Mouse (Mus musculus) frontal cortex, postnatal 36 days (tissue): ENCODE results near the gene Trmt1.

Experiments used
- DNase-seq, 2 experiments: peaks; one replicate each; pipeline ENCODE4 v3.0.0; 2022; ENCODE audit warnings: low spot score in 2 of 2

The Trmt1 gene

DNA sequence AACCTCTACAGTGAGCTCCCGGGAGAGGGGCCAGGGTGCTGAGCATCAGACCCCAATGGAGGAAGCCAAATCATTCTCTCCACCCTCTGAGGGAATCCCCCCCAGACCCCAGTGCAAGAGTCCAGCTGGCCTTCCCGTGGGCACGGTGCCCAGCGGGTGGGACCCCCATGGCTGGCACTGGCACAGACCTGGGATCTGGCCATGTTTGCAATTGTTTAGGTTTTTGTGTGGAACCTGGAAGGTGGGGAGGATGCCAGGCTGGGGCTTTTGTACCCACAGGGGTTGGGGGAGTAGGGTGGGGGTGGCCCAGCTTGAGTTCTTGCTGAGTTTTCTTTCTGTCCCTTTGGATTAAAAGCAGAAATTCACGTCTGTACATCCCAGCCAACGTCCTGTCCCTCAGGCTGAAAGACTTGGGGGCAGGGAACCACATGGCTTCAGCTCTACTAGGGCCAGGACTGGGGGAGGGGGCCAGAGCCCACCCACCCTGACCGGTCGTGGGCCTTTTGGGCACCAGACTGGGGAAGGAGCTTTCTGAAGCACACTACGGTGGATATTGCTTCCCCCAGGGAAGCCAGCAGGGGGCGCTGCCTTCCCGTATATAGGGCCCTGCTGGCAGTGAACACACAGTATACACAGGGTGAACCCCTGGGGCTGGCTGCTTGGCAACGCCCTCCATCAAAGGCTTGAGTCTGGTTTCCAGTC is 22.8 kb downstream of the Trmt1 start:
- peak; percentile 84 to 91 for DNase-seq

- DNase-seq: no peak
Observed at GRCm38 (mm10) chr8:84709931-84710330, 23.8 kb downstream of the Trmt1 start.

DNA sequence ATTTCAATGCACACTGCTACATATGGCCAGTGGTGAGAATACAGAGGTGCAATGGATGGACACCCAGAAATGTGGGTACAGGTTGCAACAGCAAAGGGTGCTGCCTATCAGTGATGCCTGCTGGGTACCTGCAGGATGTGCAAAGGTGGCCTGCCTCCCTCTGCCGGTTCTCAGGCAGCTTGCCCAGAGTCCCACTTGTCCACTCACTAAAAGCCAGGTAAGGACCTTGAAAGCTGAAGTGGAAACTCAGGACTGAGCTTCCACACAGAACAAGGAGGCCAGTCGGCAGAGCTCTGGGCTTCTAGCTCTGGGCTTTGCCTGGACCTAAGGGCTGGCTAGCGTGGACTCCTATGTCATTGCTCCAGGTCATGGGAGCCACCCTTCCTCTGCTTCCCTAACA is 25.2 kb downstream of the Trmt1 start:
- DNase-seq: no peak

GRCm38 (mm10) chr8:84711933-84712758 is 26.0 kb downstream of the Trmt1 start:
- no peak for DNase-seq

DNA sequence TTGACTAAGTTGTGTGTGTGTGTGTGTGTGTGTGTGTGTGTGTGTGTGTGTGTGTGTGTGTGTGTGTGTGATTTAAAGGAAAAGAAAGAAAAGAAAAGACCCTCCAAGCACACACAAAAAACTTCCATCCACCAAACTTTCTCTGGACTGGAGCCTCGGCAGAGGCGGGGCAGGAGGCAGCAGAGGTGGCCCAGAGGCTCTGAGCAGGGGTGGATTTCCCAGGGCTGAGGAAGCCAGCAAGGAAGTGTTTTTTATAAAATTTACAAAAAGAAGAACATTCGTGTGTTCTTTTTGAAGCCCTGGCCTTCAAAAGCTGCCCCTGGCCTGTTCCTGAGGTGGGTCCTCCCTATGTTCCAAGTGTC is 26.6 kb downstream of the Trmt1 start:
- DNase-seq: no peak

- DNase-seq: no peak
Observed at GRCm38 (mm10) chr8:84713381-84713780, 27.3 kb downstream of the Trmt1 start.

- no peak for DNase-seq
Observed at GRCm38 (mm10) chr8:84714161-84714560, 28.1 kb downstream of the Trmt1 start.

DNA sequence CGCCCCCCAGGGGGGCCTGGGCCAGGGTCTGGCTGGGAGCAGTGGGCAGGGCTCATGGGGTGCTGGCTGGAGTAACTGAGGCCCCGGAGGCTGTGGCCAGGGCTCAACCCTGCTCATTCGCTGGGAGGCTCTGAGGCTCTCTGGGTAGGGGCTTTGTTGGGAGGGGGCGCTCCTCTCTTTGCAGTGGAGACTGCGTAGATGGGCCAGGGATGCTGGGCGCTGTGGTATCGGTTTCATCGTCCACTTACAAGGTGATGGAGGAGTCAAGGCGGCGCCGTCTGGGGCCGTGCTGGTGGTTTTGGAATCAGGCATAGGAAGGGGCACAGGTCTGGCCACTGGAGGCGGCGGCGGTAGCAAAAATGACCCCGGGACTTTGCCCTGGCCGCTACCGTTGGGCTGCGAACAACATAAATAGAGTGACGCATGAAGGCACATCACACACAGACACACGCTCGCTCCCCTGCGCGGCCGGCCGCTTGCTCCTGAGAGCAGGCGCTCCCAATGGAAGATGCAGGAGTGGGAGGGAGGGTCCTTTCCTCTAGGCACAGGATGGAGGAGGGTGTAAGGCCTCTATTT is 29.9 kb downstream of the Trmt1 start:
- no peak for DNase-seq

- DNase-seq: no peak
Observed at GRCm38 (mm10) chr8:84716790-84717189, 30.7 kb downstream of the Trmt1 start.

GRCm38 (mm10) chr8:84718476-84718875 is 32.4 kb downstream of the Trmt1 start:
- DNase-seq: no peak

GRCm38 (mm10) chr8:84718959-84719690 is 33.0 kb downstream of the Trmt1 start:
- DNase-seq: no peak

GRCm38 (mm10) chr8:84722530-84722849 is 36.4 kb downstream of the Trmt1 start:
- no peak for DNase-seq

- DNase-seq: peak in 1 of 2 experiments; percentile 68
Observed at GRCm38 (mm10) chr8:84722850-84723570, 36.9 kb downstream of the Trmt1 start, which contains the start of gene G430095P16Rik. TSS of gene G430095P16Rik (plus strand) at chr8:84723007.

DNA sequence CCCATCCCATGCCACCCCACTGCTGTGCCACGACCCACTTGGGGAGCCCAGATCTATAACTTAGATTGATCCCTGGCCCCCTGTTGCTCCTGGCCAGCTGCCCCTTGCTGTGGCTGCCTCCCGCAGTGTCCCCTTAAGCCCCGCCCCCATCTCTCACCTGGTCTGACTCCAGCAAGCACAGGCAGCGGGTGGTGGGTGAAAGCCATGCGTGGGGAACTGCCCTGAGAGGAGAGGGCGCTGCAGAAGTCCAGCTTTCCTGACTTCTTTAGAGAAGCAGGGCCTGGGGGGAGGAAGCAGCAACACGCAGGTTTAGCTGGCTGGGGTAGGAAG is 37.4 kb downstream of the Trmt1 start:
- DNase-seq: no peak

DNA sequence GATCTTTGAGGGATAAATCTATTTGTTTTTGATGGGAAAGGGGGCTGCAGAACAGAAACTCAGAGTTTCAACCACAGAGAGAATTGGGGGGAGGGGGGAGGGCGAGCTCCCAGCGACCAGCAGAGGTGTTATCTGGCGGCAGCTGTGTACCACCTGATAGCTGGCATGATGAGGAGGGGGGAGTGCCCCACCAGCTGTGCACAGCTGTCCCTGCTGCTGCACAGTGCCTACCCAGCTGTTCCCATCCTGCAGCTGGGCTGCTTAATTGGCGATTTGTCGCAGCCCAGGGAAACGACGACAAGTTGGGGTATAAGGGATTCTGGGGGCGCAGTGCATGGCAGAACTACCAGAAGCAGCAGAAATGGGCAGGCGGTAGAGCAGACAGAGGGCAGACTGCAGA is 38.6 kb downstream of the Trmt1 start:
- DNase-seq: no peak

DNA sequence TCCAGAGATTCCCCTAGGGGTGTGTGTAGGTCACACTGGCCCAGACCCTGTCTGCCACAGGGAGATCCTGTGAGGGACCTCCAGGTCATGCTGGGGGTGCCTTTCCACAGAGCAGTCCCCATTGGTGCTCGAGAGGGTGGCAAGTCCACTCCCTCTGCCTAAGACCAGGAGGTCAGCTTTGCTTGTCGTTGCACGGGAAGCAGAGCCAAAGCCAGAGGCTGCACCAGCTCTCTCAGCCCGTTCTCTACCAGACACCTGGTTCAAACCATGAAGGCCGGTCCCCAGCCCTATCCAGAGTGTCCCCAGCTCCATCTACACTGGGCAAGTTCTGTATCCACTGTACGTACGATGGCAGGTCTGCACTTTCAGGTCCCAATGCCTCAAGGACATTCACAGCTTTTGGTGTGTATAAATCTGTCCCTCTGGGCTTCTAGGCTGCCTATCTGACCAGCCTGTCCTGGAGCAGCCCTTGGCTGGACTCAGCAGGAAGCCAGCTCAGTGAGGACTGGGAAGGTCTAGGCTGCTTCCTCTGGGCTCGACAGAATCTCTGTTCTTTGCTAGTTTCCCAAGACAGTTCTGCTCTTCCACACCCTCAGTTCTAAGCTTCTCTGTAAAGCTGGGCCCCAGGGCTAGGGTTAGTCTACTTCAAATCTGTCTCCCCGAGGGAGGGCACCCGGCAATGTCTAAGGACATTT is 39.3 kb downstream of the Trmt1 start:
- DNase-seq: no peak

- DNase-seq: no peak
Observed at GRCm38 (mm10) chr8:84725941-84726259, 39.8 kb downstream of the Trmt1 start.

DNA sequence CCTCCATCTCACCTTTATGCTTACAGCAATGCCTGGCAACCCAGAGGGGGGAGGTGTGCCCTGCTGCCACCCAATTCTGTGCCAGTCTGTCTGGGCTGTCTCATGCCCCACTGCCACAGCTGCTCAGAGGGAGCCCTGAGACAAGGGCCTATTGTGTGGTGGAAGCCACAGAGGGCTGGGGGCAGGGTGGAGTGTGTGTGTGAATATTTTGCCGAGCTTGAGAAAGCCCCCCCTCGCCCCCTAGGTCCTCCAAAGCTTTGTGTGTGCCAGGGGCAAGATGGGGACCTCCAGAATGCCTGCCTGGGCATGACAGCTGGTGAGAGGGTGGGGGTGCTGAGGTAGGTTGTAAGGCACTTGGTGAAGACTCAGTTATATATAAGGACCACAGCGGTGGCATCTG is 42.4 kb downstream of the Trmt1 start:
- DNase-seq: no peak

DNA sequence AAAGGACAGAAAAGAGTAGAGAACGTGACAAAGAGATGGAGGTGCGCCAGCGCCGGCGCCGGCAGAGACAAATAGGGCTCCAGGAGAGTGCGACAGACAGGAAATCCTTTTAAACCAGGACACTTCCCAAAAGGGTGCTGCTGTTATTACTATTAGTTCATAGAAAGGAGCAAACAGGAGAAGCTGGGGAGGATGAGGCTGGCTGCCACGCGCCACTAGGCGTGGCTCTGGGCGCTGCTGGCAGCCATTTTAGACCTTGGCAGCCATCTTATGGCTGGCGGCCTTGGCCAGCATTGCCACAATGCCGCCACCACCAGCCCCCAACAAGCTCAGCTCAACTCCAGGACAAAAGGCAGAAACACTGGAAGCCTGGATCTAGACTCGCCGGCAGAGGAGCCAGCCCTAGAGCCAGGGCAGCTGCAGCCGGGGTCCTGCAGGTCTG is 43.8 kb downstream of the Trmt1 start:
- DNase-seq: no peak

DNA sequence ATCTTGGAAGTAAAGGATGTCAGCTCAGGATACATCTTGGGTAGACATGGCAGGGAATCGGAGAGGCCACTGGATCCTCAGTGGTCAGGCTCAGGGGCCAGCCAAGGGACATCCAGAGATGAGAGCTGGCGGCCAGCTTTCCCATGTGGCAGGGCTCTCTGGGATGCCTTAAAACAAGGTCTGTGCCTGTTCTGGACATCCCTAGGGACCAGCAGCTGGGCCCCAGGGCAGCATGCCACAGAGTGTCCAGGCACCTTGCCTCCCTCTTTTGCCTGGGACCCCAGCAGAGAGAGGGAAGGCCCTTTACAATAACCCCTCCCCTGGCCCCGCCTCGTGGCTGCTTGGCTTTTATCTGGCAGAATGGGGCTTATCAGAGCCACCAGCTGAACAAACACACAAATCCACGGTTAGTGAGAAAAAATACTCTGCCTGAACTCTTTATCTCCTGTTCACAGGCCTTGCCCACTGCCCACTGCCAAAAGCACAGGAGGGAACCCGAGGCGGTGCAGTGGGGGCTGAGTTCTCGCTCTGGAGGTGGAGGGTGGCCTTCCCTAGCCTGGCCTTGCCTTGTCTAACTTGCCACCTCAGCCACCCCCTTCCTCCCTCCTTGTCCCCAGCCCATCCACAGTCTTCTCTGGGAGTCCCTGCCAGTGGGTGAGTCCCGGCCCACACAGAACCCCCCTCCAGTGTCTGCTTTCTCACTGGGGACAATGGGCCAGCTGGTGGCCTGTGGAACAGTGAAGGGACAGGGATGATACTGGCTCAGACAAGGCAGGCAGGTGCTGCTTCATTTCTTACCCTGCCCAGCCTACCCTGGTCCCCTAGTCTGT is 44.6 kb downstream of the Trmt1 start:
- DNase-seq: no peak
